Mouse (Mus musculus): ENCODE data around the gene Glb1.

Glb1 gene

GRCm38 (mm10) chr9:114395258-114395657 lies 5.6 kb upstream of the Glb1 start:
- DNase-seq: no peak

- DNase-seq: no peak
These were observed 1.2 kb upstream of the Glb1 start for GRCm38 (mm10) chr9:114399680-114400079.

DNA sequence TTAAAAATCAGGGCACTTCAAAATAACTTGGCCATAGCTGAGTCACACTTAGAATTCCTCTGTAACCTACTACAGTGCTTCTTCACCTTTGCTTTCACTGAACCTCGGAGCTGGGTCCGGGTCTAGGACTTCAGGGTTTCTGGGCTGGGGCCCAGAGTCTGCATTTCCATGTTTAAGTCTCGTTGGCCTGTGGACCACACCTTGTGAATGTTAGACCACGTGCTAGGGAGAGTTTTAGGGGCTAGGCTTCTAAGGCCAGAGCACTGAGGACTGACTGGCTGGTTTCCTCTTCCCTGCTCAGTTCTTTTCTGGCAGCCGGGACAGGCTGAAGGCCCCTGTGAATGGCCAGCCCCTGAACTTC lies 308 bp upstream of the Glb1 start:
- DNase-seq: no peak

GRCm38 (mm10) chr9:114401685-114402080 lies 807 bp downstream of the Glb1 start:
- no peak for DNase-seq

GRCm38 (mm10) chr9:114407676-114408075 lies 6.8 kb downstream of the Glb1 start:
- no peak for DNase-seq

- no peak for DNase-seq
These were observed 9.5 kb downstream of the Glb1 start for GRCm38 (mm10) chr9:114410313-114410862.

DNA sequence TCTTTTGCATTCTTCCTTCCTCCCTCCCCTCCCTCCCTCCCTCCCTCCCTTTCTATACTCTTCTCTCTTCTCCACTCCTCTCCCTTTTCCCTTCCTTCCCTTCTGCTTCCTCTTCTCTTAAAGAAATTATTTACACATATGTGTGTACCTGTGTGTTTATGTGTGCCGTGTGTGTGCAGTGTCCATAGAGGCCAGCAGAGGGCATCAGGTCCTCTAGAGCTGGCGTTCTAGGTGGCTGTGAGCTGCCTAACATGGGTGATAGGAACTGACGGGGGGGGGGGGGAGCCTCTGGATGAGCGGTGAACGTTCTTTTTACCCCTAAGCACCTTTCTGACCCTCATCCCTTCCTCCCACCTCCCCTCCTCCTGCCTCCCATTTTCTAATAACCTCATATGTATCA lies 10.4 kb downstream of the Glb1 start:
- no peak for DNase-seq

- DNase-seq: no peak
These were observed 11.5 kb downstream of the Glb1 start for GRCm38 (mm10) chr9:114412406-114412805.

DNA sequence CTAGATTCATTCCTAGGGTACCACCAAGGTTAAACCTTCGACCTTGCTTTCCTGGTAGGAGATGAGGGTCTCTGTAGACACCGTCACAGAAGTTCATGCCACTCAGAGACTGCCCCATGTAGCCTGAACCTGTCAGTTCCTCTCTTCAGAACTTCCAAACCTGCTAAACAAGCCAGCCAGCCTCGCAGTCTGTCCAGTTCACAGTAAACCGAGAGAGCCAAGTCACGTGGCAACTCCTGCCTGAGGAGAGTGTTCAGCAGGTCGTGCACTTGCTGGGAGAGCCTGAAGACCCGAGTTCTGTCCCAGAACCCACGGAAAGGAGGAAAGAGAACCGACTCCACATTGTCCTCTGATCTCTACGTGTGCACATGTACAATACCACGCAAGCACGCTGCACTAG lies 13.0 kb downstream of the Glb1 start:
- no peak for DNase-seq

GRCm38 (mm10) chr9:114415701-114416100 lies 14.8 kb downstream of the Glb1 start:
- peak; percentile 18 for DNase-seq

DNA sequence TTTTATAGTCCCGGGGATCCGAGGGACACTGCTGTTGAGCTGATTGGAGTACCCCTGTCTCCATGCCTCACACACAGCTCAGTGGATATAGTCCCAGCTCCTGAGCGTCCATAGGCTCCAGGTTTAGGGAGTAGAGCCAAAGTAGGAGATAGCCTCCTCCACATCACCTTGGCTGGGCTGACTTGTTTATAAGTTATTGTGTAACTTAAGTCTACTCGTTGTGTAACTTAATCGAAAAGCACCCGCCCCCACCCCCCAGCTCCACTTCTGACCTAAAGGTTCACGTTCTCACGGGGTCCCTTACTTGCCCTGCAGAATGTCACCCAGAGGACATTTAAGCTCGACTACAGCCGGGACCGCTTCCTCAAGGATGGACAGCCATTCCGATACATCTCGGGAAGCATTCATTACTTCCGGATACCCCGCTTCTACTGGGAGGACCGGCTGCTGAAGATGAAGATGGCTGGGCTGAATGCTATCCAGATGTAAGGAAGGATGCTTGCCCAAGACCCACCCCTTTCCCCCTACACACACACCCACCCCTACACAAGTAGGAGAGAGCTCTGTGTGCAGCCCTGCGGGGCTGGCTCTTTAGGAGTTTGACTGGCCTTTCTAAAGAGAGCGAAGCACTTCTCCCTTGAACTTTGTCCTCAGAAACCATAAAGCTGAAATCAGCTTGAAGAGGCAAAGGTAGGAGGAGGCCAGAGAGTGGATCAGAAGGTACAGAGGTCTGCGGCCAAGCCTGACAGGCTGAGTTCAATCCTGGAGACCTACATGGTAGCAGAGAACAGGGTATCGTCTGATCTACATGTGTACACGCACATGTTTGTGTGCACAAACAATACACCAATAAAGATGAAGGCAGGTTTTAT lies 16.0 kb downstream of the Glb1 start:
- DNase-seq: no peak

DNA sequence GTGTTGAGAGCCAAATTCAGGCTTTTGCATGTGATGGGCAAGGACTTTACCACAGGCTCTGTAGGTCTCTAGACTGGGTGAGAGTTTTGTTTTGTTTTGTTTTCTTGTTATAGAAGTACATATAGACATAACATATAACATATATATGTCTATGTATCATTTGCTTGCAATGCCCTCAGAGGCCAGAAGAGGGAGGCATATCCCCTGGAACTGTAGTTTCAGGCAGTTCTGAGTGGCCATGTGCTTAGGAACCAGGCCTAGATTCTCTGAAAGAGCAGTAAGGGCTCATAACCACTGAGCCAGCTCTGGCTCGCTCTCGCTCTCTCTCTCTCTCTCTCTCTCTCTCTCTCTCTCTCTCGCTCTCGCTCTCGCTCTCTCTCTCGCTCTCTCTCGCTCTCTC lies 17.3 kb downstream of the Glb1 start:
- DNase-seq: no peak

GRCm38 (mm10) chr9:114420443-114420842 lies 19.6 kb downstream of the Glb1 start:
- DNase-seq: no peak

DNA sequence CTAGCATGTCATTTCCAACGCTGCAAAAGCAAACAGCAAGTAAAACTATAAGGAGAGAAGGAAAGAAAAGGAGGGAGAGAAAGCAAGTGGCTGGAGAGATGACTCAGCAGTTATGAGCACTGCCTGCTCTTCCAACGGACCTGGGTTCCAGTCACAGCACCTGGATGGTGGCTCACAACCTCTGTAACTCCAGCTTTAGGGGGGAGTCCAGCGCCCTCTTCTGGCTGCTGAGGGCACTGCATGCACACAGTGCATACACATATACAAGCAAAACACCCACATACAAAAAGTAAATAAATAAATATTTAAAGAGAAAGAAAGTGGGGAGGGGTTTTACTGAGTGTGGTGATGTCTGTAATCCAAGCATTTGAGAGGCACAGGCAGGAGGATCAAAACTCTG lies 20.2 kb downstream of the Glb1 start:
- DNase-seq: no peak

DNA sequence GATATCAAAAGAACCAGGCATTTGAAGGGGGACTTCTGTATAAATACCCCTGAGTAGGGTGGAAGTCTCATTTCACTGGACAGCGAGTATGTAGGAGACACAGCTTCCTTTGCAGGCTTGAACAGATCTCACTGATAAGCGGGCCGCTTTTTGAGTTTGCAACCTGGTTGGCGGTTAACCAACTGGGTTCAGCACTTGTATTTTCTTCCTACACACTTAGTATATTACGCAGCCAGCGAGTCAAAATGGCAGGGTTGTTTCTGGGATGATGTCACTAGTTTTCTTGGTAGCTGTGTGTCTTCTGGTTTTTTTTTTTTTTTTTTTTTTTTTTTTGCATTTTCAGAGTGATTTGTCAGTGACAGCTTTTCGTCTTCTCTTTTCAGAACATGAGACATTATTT lies 20.9 kb downstream of the Glb1 start:
- no peak for DNase-seq

DNA sequence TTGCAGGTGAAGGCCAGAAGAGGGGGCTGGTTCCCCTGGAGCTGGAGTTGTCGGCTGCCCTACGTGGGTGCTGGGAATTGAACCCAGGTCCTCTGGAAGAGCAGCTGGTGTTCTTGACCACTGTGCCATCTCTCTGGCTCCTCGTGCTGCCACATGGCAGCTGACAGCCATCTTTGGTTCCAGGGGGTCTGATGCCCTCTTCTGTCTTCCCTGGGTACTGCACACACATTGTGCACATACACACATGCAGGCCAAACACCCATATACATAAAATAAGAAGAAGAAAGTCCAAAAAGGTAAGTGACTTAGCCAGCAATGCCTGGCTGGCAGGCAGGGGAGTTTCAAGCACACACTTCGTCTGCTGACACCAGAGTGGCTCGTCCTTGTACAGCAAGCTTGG lies 24.7 kb downstream of the Glb1 start:
- no peak for DNase-seq

DNA sequence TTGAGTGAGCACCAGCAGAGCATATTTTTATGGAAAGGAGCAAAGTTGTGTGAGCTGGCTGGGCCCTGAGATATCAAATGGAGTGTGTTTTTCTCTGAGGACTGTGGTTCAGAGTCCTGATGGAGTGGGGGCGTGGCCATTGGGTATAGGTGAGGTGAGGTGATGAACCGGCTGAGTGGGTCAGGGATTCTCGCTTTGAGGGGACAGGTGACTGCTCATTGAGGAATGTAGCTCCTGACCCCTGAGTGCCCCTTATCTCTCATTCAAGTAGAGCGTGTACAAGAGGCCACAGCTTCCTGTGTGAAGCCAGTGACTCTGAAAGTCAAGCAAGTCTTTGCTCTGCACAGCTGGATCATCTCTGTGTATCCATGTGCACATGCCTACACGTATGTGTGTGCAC lies 25.3 kb downstream of the Glb1 start:
- DNase-seq: no peak

GRCm38 (mm10) chr9:114427425-114427824 lies 26.5 kb downstream of the Glb1 start:
- no peak for DNase-seq

- DNase-seq: no peak
These were observed 27.4 kb downstream of the Glb1 start for GRCm38 (mm10) chr9:114428103-114428834.

- no peak for DNase-seq
These were observed 34.8 kb downstream of the Glb1 start for GRCm38 (mm10) chr9:114435668-114436067.

DNA sequence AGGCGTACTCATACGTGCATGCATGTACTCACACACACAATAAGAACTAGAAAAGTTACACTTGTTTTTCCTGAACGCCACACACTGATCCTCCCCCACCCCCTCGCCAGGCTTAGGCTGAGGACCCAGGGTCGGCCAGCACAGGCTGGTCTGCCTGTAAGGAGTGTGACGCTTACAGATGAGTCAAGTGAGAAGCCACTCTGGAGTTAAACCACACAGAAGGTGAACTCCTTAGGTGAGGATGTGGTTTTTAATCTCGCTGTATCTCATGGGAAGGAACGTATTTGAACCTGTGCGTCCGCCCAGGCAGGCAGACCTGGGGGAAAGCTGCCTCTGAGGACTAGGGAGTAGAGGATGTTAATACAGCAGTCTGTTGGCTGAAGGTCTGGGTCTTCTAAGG lies 39.7 kb downstream of the Glb1 start:
- no peak for DNase-seq

GRCm38 (mm10) chr9:114442225-114442624 lies 41.3 kb downstream of the Glb1 start:
- no peak for DNase-seq

DNA sequence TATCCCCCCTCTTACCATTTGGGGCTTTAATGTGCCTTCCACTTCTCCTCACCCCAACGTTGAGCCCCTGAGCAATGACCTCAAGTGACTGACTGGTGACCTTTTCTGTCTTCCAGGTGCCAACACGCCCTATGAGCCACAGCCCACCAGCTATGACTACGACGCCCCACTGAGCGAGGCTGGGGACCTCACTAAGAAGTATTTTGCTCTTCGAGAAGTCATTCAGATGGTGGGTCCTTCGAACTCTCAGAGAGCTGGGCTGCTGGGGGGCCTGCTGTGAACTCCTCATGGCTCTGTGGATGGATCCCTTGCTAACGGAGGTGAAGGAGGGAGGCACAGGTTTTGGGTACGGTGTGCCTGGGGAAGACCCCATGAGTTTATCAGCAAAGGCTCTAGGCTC lies 42.0 kb downstream of the Glb1 start:
- no peak for DNase-seq

GRCm38 (mm10) chr9:114443351-114443750 lies 42.5 kb downstream of the Glb1 start:
- no peak for DNase-seq

Data from right cerebral cortex, postnatal 25 days (tissue).